Mouse (Mus musculus): ENCODE measurements around the gene Stk10. TPM values are rescaled to one million over a fixed set of nuclear protein-coding genes. Genes with fewer than 3 reads are reported as not detected.
A peak's percentile ranks its signal among the peaks of the same experiment; 100 is the strongest.

The Stk10 gene
- 2.5 and 2.6 TPM in 2 replicates for polyA plus RNA-seq (2015; fragmentation: Nextera tagmentation; extraction: Ambion mirVana)

- ATAC-seq (ENCODE audit: low read depth): peak; percentile 94
- peak within 1 kb of the TSS; percentile 95 for H3K4me2 ChIP-seq
- H3K4me3 ChIP-seq: peak within 1 kb of the TSS; percentile 60
- under 1% methylated on average over 56 of the region's 82 CpGs for WGBS
- no peaks in the 10 kb centered on the region for H3K9me3 ChIP-seq
- H3K9ac ChIP-seq: peak within 1 kb of the TSS; percentile 78
- H3K36me3 ChIP-seq: no peaks in the 10 kb centered on the region
- 0 out of 2 replicates have a peak within 1 kb of the TSS, but pooled peaks have one; percentile 7 for H3K27ac ChIP-seq (replicated peaks)
- H3K27me3 ChIP-seq: peaks cover 22% of the 10 kb centered on the region
- H3K4me1 ChIP-seq (replicated peaks): peaks cover 43% of the 10 kb centered on the region
Observed at GRCm38 (mm10) chr11:32532765-32533481, at the start of gene Stk10. TSS of gene Stk10 (plus strand) at chr11:32533305.

GRCm38 (mm10) chr11:32485290-32485689, 47.8 kb upstream of the Stk10 start:
- WGBS: 72% methylated on average over 3 of the region's 3 CpGs
- H3K36me3 ChIP-seq: no peaks in the 10 kb centered on the region
- no peak overlapping the region for H3K4me3 ChIP-seq
- no peak overlapping the region for H3K4me2 ChIP-seq
- peaks cover 12% of the 10 kb centered on the region for H3K4me1 ChIP-seq (replicated peaks)
- no peak overlapping the region for H3K9ac ChIP-seq
- no peaks in the 10 kb centered on the region for H3K27me3 ChIP-seq
- no peak overlapping the region for H3K27ac ChIP-seq (replicated peaks)
- no peak for ATAC-seq (ENCODE audit: low read depth)
- no peaks in the 10 kb centered on the region for H3K9me3 ChIP-seq

- WGBS: 77% methylated on average over 3 of the region's 3 CpGs
- no peak for ATAC-seq (ENCODE audit: low read depth)
- H3K27ac ChIP-seq (replicated peaks): no peak overlapping the region
Observed at GRCm38 (mm10) chr11:32486621-32487020, 46.5 kb upstream of the Stk10 start.

GRCm38 (mm10) chr11:32487501-32487900, 45.6 kb upstream of the Stk10 start:
- H3K4me2 ChIP-seq: no peak overlapping the region
- H3K9me3 ChIP-seq: no peaks in the 10 kb centered on the region
- 90% methylated on average over 3 of the region's 3 CpGs for WGBS
- H3K9ac ChIP-seq: no peak overlapping the region
- ATAC-seq (ENCODE audit: low read depth): no peak
- no peaks in the 10 kb centered on the region for H3K36me3 ChIP-seq
- peaks cover 12% of the 10 kb centered on the region for H3K4me1 ChIP-seq (replicated peaks)
- H3K4me3 ChIP-seq: no peak overlapping the region
- no peaks in the 10 kb centered on the region for H3K27me3 ChIP-seq
- H3K27ac ChIP-seq (replicated peaks): no peak overlapping the region

More at GRCm38 (mm10) chr11:32486621-32487020, 46.5 kb upstream of the Stk10 start:
- H3K27me3 ChIP-seq: no peaks in the 10 kb centered on the region
- no peak overlapping the region for H3K4me3 ChIP-seq
- H3K4me2 ChIP-seq: no peak overlapping the region
- H3K4me1 ChIP-seq (replicated peaks): peaks cover 12% of the 10 kb centered on the region
- H3K36me3 ChIP-seq: no peaks in the 10 kb centered on the region
- no peaks in the 10 kb centered on the region for H3K9me3 ChIP-seq
- H3K9ac ChIP-seq: no peak overlapping the region

- H3K4me2 ChIP-seq: no peak overlapping the region
- H3K27ac ChIP-seq (replicated peaks): no peak overlapping the region
- H3K9ac ChIP-seq: no peak overlapping the region
- ATAC-seq (ENCODE audit: low read depth): no peak
- no peak overlapping the region for H3K4me3 ChIP-seq
- H3K9me3 ChIP-seq: no peaks in the 10 kb centered on the region
- peaks cover 14% of the 10 kb centered on the region for H3K4me1 ChIP-seq (replicated peaks)
- no peaks in the 10 kb centered on the region for H3K27me3 ChIP-seq
- H3K36me3 ChIP-seq: no peaks in the 10 kb centered on the region
Observed at GRCm38 (mm10) chr11:32488344-32488743, 44.8 kb upstream of the Stk10 start.

GRCm38 (mm10) chr11:32488808-32489670, 44.1 kb upstream of the Stk10 start:
- Histone ChIP-seq H3K27me3 (no peaks in the 10 kb centered on the region), H3K4me2 (no peak overlapping the region), H3K4me1 (replicated peaks) (peaks cover 18% of the 10 kb centered on the region), H3K36me3 (no peaks in the 10 kb centered on the region), H3K4me3 (no peak overlapping the region), H3K9me3 (no peaks in the 10 kb centered on the region), H3K27ac (replicated peaks) (no peak overlapping the region), H3K9ac (no peak overlapping the region)
- no peak for ATAC-seq (ENCODE audit: low read depth)
- 86% methylated on average over 5 of the region's 5 CpGs for WGBS

GRCm38 (mm10) chr11:32491079-32491478, 42.0 kb upstream of the Stk10 start:
- no peak for ATAC-seq (ENCODE audit: low read depth)
- no peak overlapping the region for H3K4me2 ChIP-seq
- no peak overlapping the region for H3K27ac ChIP-seq (replicated peaks)
- H3K4me1 ChIP-seq (replicated peaks): peaks cover 18% of the 10 kb centered on the region
- H3K27me3 ChIP-seq: no peaks in the 10 kb centered on the region
- H3K9ac ChIP-seq: no peak overlapping the region
- H3K36me3 ChIP-seq: no peaks in the 10 kb centered on the region
- H3K4me3 ChIP-seq: no peak overlapping the region
- H3K9me3 ChIP-seq: no peaks in the 10 kb centered on the region
- WGBS: 100% methylated on average over 2 of the region's 2 CpGs

- no peaks in the 10 kb centered on the region for H3K27me3 ChIP-seq
- H3K9me3 ChIP-seq: no peaks in the 10 kb centered on the region
- H3K27ac ChIP-seq (replicated peaks): no peak overlapping the region
- peaks cover 18% of the 10 kb centered on the region for H3K4me1 ChIP-seq (replicated peaks)
- ATAC-seq (ENCODE audit: low read depth): no peak
- no peaks in the 10 kb centered on the region for H3K36me3 ChIP-seq
- no peak overlapping the region for H3K9ac ChIP-seq
- no peak overlapping the region for H3K4me2 ChIP-seq
- H3K4me3 ChIP-seq: no peak overlapping the region
Observed at GRCm38 (mm10) chr11:32493312-32493711, 39.8 kb upstream of the Stk10 start.

GRCm38 (mm10) chr11:32495283-32495682, 37.8 kb upstream of the Stk10 start:
- no peak overlapping the region for H3K27ac ChIP-seq (replicated peaks)
- ATAC-seq (ENCODE audit: low read depth): no peak
- WGBS: 85% methylated on average over 2 of the region's 2 CpGs
- H3K4me1 ChIP-seq (replicated peaks): peaks cover 12% of the 10 kb centered on the region; the same call in 1 of the 2 replicates
- H3K9me3 ChIP-seq: no peaks in the 10 kb centered on the region
- H3K4me2 ChIP-seq: no peak overlapping the region
- no peaks in the 10 kb centered on the region for H3K27me3 ChIP-seq
- no peak overlapping the region for H3K9ac ChIP-seq
- no peak overlapping the region for H3K4me3 ChIP-seq
- no peaks in the 10 kb centered on the region for H3K36me3 ChIP-seq

- Histone ChIP-seq H3K36me3 (peaks cover 17% of the 10 kb centered on the region; the same call in 1 of the 2 replicates), H3K9me3 (no peaks in the 10 kb centered on the region), H3K27me3 (no peaks in the 10 kb centered on the region), H3K27ac (replicated peaks) (0 out of 2 replicates have a peak overlapping the region, but pooled peaks have one; percentile 3), H3K4me3 (no peak overlapping the region), H3K4me1 (replicated peaks) (peaks cover 5% of the 10 kb centered on the region; the same call in 1 of the 2 replicates), H3K4me2 (no peak overlapping the region), H3K9ac (no peak overlapping the region)
- ATAC-seq (ENCODE audit: low read depth): no peak; the same call in 1 of the 2 replicates
- WGBS: 83% methylated on average over 7 of the region's 7 CpGs
Observed at GRCm38 (mm10) chr11:32498757-32499535, 34.2 kb upstream of the Stk10 start.

- whole genome bisulfite sequencing: 95% methylated on average over 4 of the region's 4 CpGs
- Histone ChIP-seq H3K9me3 (no peaks in the 10 kb centered on the region), H3K36me3 (peaks cover 19% of the 10 kb centered on the region; the same call in 1 of the 2 replicates), H3K4me1 (replicated peaks) (peaks cover 5% of the 10 kb centered on the region; the same call in 1 of the 2 replicates), H3K9ac (no peak overlapping the region), H3K27me3 (no peaks in the 10 kb centered on the region), H3K4me2 (no peak overlapping the region), H3K27ac (replicated peaks) (no peak overlapping the region), H3K4me3 (no peak overlapping the region)
- no peak for ATAC-seq (ENCODE audit: low read depth)
Observed at GRCm38 (mm10) chr11:32499931-32500330, 33.2 kb upstream of the Stk10 start.
